Mouse (Mus musculus): ENCODE results near the gene Rnf111.
"Not testable (repeated sequence)": the region's sequence is repeated elsewhere in the genome, so short reads cannot be mapped to it uniquely, and the experiment has no call there.

Gene Rnf111

DNA sequence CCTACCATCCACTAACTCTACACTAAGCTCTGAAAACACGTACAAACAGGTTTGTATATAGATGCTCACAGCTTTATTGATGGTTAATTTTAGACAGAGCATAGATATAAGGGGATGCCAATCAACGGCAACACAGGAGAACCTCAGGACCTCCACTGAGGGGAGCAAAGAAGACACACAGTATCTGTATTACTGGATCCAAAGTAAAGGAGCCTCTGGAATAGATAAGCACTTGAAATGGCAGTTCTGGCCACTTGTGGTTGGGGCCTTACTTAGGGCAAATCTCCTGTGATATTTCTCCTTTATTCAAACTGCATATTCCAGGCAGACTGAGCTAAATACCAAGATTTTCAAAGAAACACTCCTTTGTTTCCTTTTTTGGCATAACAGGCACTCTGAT, 10.5 kb downstream of the Rnf111 start:
- DNase-seq, result no peak

- DNase-seq, result no peak
Observed at GRCm38 (mm10) chr9:70491176-70491575, 12.3 kb downstream of the Rnf111 start.

GRCm38 (mm10) chr9:70487401-70487800, 16.1 kb downstream of the Rnf111 start:
- DNase-seq, result no peak

- DNase-seq, result no peak
Observed at GRCm38 (mm10) chr9:70485840-70486239, 17.7 kb downstream of the Rnf111 start.

GRCm38 (mm10) chr9:70483495-70483894, 20.0 kb downstream of the Rnf111 start:
- no peak for DNase-seq

- no peak for DNase-seq
Observed at GRCm38 (mm10) chr9:70481872-70482271, 21.7 kb downstream of the Rnf111 start.

- DNase-seq, result no peak
Observed at GRCm38 (mm10) chr9:70477229-70477628, 26.3 kb downstream of the Rnf111 start.

GRCm38 (mm10) chr9:70475777-70476270, 27.7 kb downstream of the Rnf111 start:
- no peak for DNase-seq

- no peak for DNase-seq
Observed at GRCm38 (mm10) chr9:70473400-70473799, 30.1 kb downstream of the Rnf111 start.

DNA sequence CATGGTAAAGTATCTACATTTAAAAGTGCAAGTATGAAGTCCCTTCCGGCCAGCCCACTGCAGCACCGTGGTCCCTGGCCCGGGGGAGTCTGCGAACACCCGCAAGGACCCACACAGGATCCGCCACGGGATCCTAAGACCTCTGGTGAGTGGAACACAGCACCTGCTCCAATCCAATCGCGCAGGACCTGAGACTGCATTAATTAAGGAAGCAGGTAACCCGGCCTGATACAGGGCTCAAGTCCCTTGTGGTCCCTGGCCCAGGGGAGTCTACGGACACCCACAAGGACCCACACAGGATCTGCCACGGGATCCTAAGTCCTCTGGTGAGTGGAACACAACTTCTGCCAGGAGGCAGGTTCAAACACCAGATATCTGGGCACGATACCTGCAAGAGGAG, 40.4 kb downstream of the Rnf111 start:
- DNase-seq, result not testable (repeated sequence)

DNA sequence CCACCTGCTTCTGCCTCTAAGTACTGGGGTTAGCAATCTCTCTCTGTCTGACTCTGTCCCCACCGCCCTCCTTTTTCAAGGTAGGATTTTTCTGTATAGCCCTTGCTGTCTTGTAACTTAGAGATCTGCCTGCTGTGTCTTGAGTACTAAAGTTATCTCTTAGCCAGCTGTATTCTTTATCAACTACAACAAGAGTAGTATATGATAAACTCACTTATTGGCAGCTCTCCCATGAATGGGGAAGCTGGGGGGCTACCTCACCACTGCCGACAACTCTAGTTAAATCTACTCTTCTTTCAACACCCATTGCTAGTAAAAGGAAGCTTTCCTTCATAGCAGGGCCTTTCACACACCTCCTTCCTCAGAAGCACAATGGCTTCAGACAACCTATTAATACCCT, 51.2 kb downstream of the Rnf111 start:
- no peak for DNase-seq

DNA sequence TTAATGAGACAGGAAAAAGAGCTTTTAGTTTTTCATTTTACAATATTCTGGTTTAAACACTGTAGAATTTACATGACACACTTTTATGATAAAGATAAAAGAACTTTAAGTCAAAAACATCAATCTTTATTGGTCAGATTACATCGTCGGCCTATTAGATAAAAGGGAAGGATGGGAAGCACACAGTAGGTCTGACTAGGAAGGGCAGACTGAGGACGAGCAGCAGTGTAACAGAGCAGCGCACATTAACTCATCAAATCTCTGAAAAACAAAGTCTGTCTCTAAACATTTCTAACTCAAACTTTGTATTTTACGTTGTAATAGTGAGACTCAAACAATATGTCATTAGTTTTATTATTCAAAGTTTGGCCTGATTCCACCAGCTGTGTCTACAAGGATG, 54.5 kb downstream of the Rnf111 start:
- DNase-seq, result no peak

- peak; percentile 23 for DNase-seq
Observed at GRCm38 (mm10) chr9:70439959-70440358, 63.6 kb downstream of the Rnf111 start.

- no peak for DNase-seq
Observed at GRCm38 (mm10) chr9:70422661-70423060, 80.9 kb downstream of the Rnf111 start.

DNA sequence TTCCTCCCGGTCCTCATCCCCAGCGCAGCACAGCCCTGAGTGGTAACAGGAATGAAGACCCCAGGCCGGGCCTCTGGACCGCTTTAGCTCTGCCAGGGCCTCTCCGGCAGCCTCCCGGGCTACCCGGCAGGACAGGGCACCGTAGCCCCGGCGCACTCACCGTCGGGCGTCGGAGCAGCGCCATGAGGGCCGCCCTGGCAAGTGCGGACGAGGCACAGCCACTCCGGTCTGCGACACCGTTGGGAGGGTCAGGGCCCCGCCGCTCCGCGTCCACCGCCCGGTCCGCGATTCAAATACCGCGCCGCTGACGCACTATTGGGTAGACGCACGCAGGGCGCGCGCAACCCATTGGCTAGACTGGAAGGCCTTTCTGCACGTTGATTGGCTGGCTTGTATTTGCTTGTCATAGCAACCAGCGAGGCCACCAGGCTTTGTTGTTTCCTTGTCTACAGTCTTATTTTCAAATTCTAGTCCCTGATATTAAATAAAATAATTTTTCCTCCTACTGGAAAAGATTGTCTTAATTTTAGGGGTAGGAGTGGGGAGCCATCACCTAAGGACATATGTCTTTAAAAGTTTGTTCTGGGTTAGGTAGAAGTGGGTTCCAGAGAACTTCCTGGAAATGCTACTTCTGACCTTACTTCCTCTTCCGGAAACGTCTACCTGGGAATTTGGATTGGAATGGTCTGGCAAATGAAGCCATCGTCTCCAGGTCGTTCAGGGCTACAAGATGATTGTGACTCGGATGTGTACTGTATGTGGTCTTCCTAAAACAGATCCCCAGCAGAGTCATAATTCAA, 82.1 kb downstream of the Rnf111 start, which contains the start of gene Ccnb2:
TSS of gene Ccnb2 (minus strand) at position 291 of the 800 bp plus-strand sequence.
- DNase-seq, result peak; percentile 89

DNA sequence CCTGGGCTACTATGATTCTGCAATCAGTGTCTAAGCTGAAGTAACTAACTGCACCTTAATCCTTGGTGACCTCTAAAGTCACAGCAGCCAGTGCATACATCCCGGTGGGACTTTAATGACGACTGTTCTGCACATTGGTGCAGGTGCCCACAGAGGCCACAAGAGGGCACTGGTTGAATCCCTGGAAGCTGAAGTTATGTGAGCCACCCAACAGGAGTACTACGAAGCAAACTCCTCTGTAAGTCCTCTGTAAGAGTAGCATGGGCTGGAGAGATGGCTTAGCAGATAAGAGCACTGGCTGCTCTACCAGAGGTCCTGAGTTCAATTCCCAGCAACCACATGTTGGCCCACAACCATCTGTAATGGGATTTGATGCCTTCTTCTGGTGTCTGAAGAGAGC, 87.1 kb downstream of the Rnf111 start:
- no peak for DNase-seq

- DNase-seq, result no peak
Observed at GRCm38 (mm10) chr9:70413038-70413437, 90.5 kb downstream of the Rnf111 start.

- DNase-seq, result peak; percentile 10
Observed at GRCm38 (mm10) chr9:70410668-70411067, 92.9 kb downstream of the Rnf111 start.

DNA sequence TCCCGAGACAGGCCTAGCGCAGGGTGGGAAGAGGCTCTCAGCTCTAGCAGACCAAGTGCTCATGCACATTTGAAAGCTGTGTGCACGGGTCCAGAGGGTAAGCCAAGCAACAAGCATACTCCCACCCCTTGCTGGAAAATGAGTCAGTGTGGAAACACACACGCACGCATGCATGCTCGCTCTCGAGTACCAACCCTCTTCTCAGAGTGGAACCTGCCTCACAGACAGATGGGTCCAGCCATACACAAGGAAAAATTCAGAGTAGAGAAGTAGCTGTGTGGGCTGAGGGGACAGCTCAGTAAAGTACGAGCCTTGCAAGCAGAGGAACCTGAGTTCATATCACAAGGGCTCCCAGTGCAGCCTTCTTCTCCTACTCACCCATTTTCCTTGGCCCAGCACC, 93.8 kb downstream of the Rnf111 start:
- no peak for DNase-seq

- DNase-seq, result peak; percentile 50
Observed at GRCm38 (mm10) chr9:70408791-70409190, 94.7 kb downstream of the Rnf111 start.

DNA sequence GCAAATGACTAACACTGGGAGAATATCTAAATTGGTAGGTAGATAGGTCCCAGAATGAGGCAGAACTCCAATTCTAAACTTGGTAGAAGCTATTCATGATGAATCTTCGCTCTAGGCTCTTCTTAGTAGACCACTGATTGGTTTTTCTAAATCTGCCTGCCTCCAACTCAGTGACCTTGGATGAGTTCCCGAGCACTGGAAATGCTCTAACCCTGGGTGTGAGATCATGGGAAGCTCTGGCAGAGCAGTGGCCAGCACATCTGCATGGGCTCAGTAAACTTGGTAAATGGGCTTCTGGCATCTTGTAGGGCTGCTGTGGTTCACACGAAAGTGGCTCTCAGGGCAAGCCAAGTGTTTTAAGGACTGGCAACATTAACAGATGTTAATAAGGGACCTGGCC, 96.9 kb downstream of the Rnf111 start:
- DNase-seq, result no peak

- DNase-seq, result no peak
Observed at GRCm38 (mm10) chr9:70401937-70402539, 101.5 kb downstream of the Rnf111 start.

GRCm38 (mm10) chr9:70396083-70396482, 107.4 kb downstream of the Rnf111 start:
- no peak for DNase-seq

- peak; percentile 27 for DNase-seq
Observed at GRCm38 (mm10) chr9:70395617-70396016, 107.9 kb downstream of the Rnf111 start.
